Mouse (Mus musculus) urinary bladder, postnatal 4 days (tissue): ENCODE measurements at regions not wholly inside any gene's neighbourhood (a gene's known extent, or its start where the extent isn't known, plus 50 kb on each side); places are given as distances from the start of the nearest gene placed in this dataset.
A peak's percentile ranks its signal among the peaks of the same experiment; 100 is the strongest.

Source experiments
- DNase-seq, 2 experiments: peaks; one replicate each; pipeline ENCODE4 v3.0.0; 2021 to 2022; ENCODE audit warnings: low spot score in 2 of 2

DNA sequence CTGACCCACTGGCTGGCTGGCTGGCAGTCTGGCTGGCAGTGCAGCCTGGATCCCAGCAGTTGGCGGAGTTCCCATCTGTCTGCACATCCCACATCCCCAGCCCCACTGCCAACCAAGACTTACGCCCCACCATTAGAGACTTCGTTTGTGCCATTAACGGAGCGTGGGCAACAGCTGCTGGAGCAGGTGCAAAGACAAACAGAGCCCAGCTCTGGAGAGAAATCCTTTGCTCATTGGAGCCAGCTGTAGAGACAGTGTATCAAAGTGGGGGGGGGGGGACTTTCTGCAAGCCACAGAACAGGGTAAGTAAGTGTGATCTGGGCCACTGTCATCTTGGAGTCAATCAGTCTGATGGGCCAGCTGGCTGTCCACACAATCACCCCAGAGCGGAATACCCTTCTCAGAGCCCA is 52.3 kb downstream of the Rplp1 start:
- no peak for DNase-seq

- peak; percentile 31 to 76 for DNase-seq
These were observed 54.2 kb downstream of the Rplp1 start for GRCm38 (mm10) chr9:61860147-61860546.

DNA sequence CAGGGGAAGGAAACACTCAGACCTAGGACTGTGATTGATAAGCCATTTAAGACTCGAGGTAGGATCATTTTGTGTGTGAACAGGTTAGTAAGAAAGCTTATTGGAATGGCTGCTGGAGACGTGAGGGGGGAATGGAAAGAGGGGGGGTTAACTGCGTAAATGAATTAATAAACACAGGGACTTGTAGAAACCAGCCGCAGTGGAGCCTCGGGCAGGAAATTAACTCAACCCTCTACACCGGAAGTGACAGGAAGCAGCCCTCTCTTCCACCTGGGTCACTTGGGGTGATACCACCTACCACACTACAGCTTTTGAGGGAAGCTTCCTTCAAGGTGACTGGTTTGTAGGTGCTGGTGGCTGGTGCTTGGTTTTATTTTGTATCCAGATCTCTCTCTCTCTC is 54.9 kb downstream of the Rplp1 start:
- DNase-seq = no peak

DNA sequence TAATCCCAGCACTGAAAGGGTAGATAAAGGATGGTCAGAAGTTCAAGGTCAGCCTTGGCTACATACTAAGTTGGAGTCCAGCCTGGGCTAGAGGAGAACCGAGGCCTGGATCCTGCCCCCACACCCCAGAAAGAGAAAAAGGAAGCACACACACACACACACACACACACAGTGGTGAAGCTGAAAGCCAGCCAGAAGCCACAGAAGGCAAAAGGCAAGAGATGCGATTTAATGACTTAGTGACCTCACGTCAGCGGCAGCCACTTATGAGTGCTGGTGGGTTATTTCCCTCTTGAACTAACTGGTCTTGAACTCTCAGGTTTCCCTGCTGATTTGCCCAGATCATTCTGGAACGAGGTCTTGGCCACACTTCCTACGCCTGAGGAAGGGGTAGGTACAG is 56.5 kb downstream of the Rplp1 start:
- DNase-seq = no peak

DNA sequence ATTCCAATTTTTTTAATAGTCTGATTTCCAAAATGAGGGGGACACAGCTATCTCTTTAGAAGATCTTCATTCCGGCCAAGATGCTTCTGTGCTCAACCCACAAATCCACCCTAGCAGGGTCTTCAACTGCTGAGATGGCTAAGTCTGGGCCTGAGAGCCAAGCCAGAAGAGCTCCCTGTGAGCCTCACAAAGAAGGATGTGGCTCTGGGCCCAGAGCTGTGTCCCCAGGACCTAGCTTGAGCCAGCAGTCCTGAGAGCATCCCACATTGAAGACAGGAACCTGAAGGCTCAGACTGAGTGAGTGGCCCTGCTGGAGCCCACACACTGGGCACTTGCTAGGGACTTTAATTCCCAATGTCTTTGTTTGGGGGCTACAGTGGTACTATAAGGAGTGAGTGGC is 57.7 kb downstream of the Rplp1 start:
- DNase-seq = no peak

GRCm38 (mm10) chr9:61855686-61856085 is 58.7 kb downstream of the Rplp1 start:
- DNase-seq = no peak

GRCm38 (mm10) chr9:61853841-61854240 is 60.5 kb downstream of the Rplp1 start:
- DNase-seq = no peak

- no peak for DNase-seq
These were observed 63.0 kb downstream of the Rplp1 start for GRCm38 (mm10) chr9:61851331-61851730.

DNA sequence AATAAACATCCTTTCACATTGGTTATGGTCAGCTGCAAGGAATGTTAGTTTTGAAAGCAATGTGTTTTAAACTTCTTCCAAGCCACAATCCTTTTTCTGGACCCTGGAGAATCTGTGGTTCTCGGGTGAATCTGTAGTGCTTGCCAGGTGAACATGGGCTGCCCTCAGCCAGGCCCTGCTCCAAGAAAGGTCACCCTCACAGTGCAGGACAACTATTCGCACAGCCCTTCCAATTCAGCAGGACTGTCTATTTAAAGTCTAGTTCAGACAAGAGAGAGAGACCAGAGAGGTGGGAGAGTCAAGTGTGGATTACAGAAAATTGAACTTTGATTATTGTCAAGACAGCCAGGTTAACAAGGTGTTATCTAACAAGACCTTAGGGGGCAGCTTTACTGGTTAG is 65.9 kb downstream of the Rplp1 start:
- DNase-seq = no peak

- DNase-seq = no peak
These were observed 66.8 kb downstream of the Rplp1 start for GRCm38 (mm10) chr9:61847496-61847895.

GRCm38 (mm10) chr9:61844645-61845044 is 69.7 kb downstream of the Rplp1 start:
- DNase-seq = no peak

- no peak for DNase-seq
These were observed 70.2 kb downstream of the Rplp1 start for GRCm38 (mm10) chr9:61844141-61844540.

GRCm38 (mm10) chr9:61843513-61843912 is 70.8 kb downstream of the Rplp1 start:
- DNase-seq = no peak

DNA sequence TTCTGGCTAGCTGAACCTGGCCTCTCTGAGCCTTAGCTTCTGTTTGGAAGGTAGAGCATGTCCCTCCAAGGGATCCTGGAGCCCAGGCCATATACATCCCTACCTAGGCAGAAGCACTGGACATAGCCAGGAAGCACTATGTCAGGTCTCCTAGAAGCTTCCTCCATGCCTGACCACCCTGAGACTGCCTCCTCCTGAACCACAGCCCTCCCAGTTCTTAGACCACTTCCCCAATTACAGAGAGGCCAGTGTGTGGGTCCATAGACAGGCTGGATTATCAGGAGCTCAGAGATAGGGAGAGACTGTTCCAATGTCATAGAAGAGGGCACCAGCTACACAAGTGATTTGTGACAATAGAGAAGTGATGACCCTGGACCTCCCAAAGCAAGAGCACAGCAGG is 72.0 kb downstream of the Rplp1 start:
- no peak for DNase-seq

GRCm38 (mm10) chr9:61841222-61841621 is 73.1 kb downstream of the Rplp1 start:
- no peak for DNase-seq

DNA sequence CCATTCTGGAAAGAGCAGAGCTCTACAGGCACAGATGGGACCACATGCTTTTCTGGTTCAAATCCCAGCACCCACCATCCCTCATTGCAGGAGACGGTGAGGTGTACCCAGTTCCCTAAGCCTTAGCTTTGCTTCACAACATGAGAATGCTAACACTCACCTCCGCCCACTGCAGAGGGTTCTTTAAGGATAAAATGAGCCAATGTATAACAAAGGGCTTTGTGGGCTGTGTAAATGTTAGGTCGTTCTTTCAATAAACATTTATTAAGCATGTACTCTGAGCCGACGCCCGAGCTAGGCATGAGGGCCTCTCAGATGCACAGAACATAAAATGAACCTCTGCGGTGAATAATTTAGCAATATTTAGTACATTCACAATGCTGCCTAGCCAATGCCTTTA is 74.0 kb downstream of the Rplp1 start:
- DNase-seq = no peak

DNA sequence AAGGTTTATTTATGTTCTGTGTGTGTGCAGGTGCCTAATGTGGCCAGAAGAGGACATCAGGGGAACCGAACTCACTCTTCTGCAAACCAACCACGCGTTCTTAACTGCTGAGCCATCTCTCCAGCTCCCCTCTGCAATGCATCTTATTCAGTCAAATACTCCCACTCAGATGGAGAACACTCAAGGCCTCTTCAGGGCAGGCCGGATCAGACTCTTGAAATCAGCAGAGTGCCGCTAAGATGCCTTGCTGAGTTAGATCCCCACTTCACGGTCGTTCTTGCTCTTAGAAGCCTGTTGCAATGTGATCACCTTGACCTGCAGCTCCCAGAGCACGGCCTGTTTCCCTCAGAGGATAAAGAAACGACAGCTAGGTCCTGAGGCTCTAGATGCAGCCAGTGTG is 81.1 kb downstream of the Rplp1 start:
- DNase-seq = no peak

- DNase-seq = no peak
These were observed 84.1 kb downstream of the Rplp1 start for GRCm38 (mm10) chr9:61830236-61830635.

DNA sequence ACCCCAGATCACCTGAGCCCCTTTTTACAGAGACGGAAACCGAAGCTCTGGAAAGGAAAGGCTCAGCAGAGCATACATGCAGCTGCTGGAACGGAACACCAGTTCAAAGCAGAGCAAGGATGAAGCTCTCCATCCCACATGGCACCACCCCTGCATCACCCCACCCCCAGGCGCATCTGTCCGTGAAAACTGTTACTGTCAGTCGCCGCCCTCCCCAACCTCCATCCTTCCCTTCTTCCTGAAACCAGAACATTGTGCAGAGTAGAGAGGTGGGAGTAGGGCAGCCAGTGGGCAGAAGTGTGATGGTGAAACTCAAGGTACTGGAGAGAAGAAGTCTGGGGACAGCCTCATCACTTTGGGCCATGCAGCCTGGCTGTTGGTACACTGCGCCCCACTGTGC is 84.6 kb downstream of the Rplp1 start:
- no peak for DNase-seq

DNA sequence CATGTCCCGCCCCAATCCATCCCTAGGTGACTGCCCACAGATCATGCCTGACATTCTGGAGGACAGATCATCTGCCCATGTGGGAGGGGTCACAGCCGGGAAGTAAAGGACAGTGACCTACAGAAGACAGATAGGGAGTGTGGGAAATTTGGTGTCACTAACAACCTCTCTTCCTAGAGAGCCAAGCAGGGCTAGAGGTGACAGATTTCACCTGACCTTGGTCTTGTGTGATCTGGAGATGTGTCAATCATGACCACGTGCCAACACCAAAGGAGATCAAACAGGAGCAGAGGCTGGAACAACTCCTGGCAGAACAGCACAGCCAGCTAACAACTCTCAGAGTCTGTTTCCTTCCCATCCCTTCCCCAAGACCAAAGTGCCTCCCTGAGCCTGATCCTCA is 85.0 kb downstream of the Rplp1 start:
- no peak for DNase-seq

DNA sequence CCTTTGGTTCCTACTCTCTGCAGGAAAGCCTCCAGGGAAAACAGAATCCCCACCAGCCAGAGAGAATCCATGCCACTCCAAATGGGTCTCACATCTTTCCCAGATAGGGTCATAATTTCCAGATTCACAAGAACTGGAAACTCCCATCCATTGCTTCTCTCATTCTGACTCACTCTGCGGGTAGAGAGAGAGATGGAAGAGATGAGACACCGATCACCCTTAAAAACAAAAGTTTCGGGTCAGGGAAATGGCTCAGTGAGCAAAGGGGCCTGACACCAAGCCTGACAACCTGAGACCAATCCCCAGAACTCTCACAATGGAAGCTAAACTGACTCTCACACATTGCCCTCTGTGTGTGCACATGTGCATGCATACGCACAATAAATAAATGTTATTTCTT is 86.6 kb downstream of the Rplp1 start:
- no peak for DNase-seq

GRCm38 (mm10) chr9:61827014-61827413 is 87.3 kb downstream of the Rplp1 start:
- no peak for DNase-seq

GRCm38 (mm10) chr9:61826415-61826814 is 87.9 kb downstream of the Rplp1 start:
- DNase-seq = no peak

GRCm38 (mm10) chr9:61825804-61826203 is 88.5 kb downstream of the Rplp1 start:
- DNase-seq = no peak

GRCm38 (mm10) chr9:61819836-61820235 is 94.5 kb downstream of the Rplp1 start:
- DNase-seq = no peak
